Mouse (Mus musculus) megakaryocyte progenitor cell, adult 5-6 weeks (primary cell): ENCODE data around the gene Cacna1f. TPM values are rescaled to one million over a fixed set of nuclear protein-coding genes. Genes with fewer than 3 reads are reported as not detected.

Experiments used
- ATAC-seq: replicated peaks from 2 replicates; pipeline ENCODE4 v1.8.0; 2016; ENCODE audit warnings: mild to moderate bottlenecking, moderate TSS enrichment, inconsistent platforms; ENCODE audit not compliant: poor library complexity
- total RNA-seq, 2 experiments: library from RNA; stranded (forward) in 1 of 2; stranded (reverse) in 1 of 2; fragments of 157-497, 149-512 nt in 1 of 2; fragments of 200-1000 nt in 1 of 2; gene quantifications; 2 replicates each; pipeline versions ENCODE4 v1.2.3 to v1.2.4; 2015 to 2017

The Cacna1f gene
- total RNA-seq, 2 experiments from 2014 or later, result 0.29 to 0.47 TPM

DNA sequence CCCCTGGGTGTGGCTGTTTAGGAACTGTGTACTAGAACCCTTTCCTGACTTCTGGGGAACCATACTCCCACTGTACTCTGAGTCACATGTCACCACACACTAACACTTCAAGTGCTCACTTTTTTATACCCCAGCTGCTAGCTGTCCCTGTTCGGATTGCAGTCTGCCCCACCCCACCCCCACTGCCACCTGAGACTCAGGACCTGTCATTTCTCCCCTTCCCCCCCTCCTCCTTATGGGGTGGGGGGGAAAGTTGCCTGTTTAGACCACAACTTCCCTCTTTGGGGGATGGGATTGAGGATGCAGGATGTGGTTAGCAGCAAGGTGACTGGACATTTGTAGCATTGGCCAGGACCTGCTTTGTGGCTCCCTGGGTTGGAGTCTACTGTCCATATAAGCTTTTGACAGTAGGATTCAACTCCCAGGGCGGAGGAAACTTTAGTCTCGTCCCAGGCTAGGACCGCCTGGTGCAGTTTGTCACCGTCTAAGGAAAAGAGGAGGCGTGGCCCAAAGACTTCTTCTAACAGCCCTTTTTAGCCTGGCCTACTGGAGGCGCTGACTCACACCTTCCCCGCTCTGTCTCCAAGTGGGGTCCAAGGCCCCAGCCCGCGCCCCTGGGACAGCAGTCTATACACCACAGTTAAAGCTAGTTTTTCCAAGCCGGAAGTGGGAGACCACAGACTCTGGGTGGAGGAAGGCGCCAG is 66.8 kb downstream of the Cacna1f start:
- peak; percentile 56 for ATAC-seq

DNA sequence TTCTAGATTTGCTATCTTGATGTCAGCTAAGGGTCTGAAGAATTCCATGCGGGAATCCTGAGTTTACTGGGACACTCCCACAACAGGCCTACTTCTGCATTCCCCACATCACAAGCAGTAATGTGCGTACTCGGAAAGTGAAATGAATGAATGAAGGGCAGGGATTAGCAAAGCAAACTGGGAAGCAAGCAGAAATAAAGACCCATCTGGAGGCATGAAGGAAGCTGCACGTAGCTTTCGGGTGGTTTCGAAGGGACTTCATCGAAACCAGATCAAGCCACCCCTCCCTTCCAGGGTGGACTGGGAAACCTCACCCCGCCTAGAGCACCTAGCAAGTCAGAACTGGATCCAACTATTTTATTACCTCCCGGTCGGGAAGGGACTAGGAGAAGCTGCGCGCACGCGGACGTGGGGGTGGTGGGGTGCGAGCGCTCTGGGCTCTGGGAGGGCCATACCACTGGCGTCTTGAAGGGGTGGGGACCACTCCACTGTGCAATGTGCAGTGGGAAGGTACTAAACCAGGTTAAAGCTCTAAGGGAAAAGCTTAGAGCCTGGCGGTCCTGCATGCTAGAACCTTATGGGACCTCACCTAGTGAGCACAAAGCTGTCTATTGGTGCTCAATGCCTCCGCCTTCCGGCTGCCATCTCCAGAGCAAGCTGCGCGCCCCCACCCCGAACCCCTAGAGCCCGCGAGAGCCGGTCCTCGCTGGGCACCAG is 67.6 kb downstream of the Cacna1f start:
- ATAC-seq, result peak; percentile 40

GRCm38 (mm10) chrX:7675001-7675380 is 68.1 kb downstream of the Cacna1f start:
- no peak for ATAC-seq

- no peak for ATAC-seq
Observed at GRCm38 (mm10) chrX:7678986-7679385, 72.1 kb downstream of the Cacna1f start.

- peak; percentile 98 for ATAC-seq
Observed at GRCm38 (mm10) chrX:7679405-7680056, 72.6 kb downstream of the Cacna1f start.

- ATAC-seq, result no peak
Observed at GRCm38 (mm10) chrX:7680057-7680412, 73.2 kb downstream of the Cacna1f start.

DNA sequence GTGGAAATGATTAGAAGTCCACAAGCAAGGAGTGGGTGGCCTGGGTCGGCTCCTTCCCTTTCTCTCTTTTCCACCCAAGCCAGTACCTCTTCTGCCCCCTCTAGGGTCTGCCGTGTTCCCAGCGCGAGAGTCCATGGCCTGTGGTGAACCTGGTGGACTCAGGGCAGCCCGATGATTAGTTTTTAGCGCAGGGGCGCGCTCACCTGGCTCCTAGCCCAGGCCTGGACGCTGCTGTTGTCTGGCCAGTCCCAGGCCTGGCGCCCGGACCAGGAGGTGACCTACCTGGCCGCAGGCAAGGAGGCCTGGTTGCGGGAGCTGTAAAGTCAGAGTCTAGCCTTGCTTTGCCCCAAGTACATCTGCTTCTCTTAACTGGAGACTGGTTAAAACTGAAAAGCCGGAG is 74.0 kb downstream of the Cacna1f start, which contains the start of gene Magix:
Gene Magix (minus strand): TSS at position 388 of the 400 bp plus-strand sequence.
- ATAC-seq, result no peak

Other genes with a start within 250 kb of the Cacna1f start
- gene Usp27x, start 231.3 kb upstream of the Cacna1f start, total RNA-seq (2015), result 0.37 and 0.52 TPM in 2 replicates
- gene Usp27x, start 231.3 kb upstream of the Cacna1f start, total RNA-seq (2017), result 0.41 and 0.46 TPM in 2 replicates
- gene Foxp3, start 33.4 kb upstream of the Cacna1f start, total RNA-seq (2015), result not detected in 2 replicates
- gene Foxp3, start 33.4 kb upstream of the Cacna1f start, total RNA-seq (2017), result 0.08 and 0.10 TPM in 2 replicates
- 1.3 TPM in 1 of 2 replicates, not detected in the other for gene Ppp1r3f, start 32.8 kb upstream of the Cacna1f start, total RNA-seq (2015)
- 0.24 and 0.29 TPM in 2 replicates for gene Ppp1r3f, start 32.8 kb upstream of the Cacna1f start, total RNA-seq (2017)
- 18.8 and 20.5 TPM in 2 replicates for gene Ccdc22, start 1.6 kb upstream of the Cacna1f start, total RNA-seq (2015)
- gene Ccdc22, start 1.6 kb upstream of the Cacna1f start, total RNA-seq (2017), result 38.1 and 47.6 TPM in 2 replicates
- gene Syp, start 31.4 kb downstream of the Cacna1f start, total RNA-seq (2015), result not detected in 2 replicates
- 0.46 and 0.54 TPM in 2 replicates for gene Syp, start 31.4 kb downstream of the Cacna1f start, total RNA-seq (2017)
- gene Prickle3, start 50.2 kb downstream of the Cacna1f start, total RNA-seq (2015), result 3.9 and 4.8 TPM in 2 replicates
- 4.1 and 6.0 TPM in 2 replicates for gene Prickle3, start 50.2 kb downstream of the Cacna1f start, total RNA-seq (2017)
- gene Plp2, start 64.3 kb downstream of the Cacna1f start, total RNA-seq (2015), result 115 and 133 TPM in 2 replicates
- 26.4 and 37.1 TPM in 2 replicates for gene Plp2, start 64.3 kb downstream of the Cacna1f start, total RNA-seq (2017)
- gene Magix, start 74.2 kb downstream of the Cacna1f start, total RNA-seq (2015), result not detected in 2 replicates
- gene Magix, start 74.2 kb downstream of the Cacna1f start, total RNA-seq (2017), result not detected in 2 replicates
- 26.8 and 28.2 TPM in 2 replicates for gene Gpkow, start 90.0 kb downstream of the Cacna1f start, total RNA-seq (2015)
- gene Gpkow, start 90.0 kb downstream of the Cacna1f start, total RNA-seq (2017), result 19.2 and 24.4 TPM in 2 replicates
- 27.3 and 39.9 TPM in 2 replicates for gene Wdr45, start 107.2 kb downstream of the Cacna1f start, total RNA-seq (2015)
- gene Wdr45, start 107.2 kb downstream of the Cacna1f start, total RNA-seq (2017), result 18.4 and 21.7 TPM in 2 replicates
- 0.59 TPM in 1 of 2 replicates, not detected in the other for gene Gm45208, start 115.2 kb downstream of the Cacna1f start, total RNA-seq (2015)
- not detected in 2 replicates for gene Gm45208, start 115.2 kb downstream of the Cacna1f start, total RNA-seq (2017)
- 11.1 and 15.3 TPM in 2 replicates for gene Praf2, start 121.4 kb downstream of the Cacna1f start, total RNA-seq (2015)
- 3.4 and 4.9 TPM in 2 replicates for gene Praf2, start 121.4 kb downstream of the Cacna1f start, total RNA-seq (2017)
- 0.88 and 1.2 TPM in 2 replicates for gene Ccdc120, start 143.8 kb downstream of the Cacna1f start, total RNA-seq (2015)
- 0.33 and 1.1 TPM in 2 replicates for gene Ccdc120, start 143.8 kb downstream of the Cacna1f start, total RNA-seq (2017)
- 12.2 and 14.6 TPM in 2 replicates for gene Tfe3, start 155.5 kb downstream of the Cacna1f start, total RNA-seq (2015)
- gene Tfe3, start 155.5 kb downstream of the Cacna1f start, total RNA-seq (2017), result 4.6 and 7.1 TPM in 2 replicates
- gene Gripap1, start 182.7 kb downstream of the Cacna1f start, total RNA-seq (2015), result 34.4 and 34.9 TPM in 2 replicates
- 48.6 and 69.7 TPM in 2 replicates for gene Gripap1, start 182.7 kb downstream of the Cacna1f start, total RNA-seq (2017)
- gene Kcnd1, start 215.2 kb downstream of the Cacna1f start, total RNA-seq (2015), result 0.34 and 0.42 TPM in 2 replicates
- 0.21 and 0.68 TPM in 2 replicates for gene Kcnd1, start 215.2 kb downstream of the Cacna1f start, total RNA-seq (2017)
- 33.0 and 33.7 TPM in 2 replicates for gene Otud5, start 234.3 kb downstream of the Cacna1f start, total RNA-seq (2015)
- gene Otud5, start 234.3 kb downstream of the Cacna1f start, total RNA-seq (2017), result 48.6 and 58.7 TPM in 2 replicates